Mouse (Mus musculus) ES-Bruce4 (cell line): Measurements from ENCODE around the gene Elf5. TPM values are rescaled to one million over a fixed set of nuclear protein-coding genes. Genes with fewer than 3 reads are reported as not detected.

ENCODE experiments used
- H3K27ac ChIP-seq: 2 replicates; pipeline ENCODE4 v1.5.1; 2012; ENCODE audit warnings: low read length, inconsistent platforms; ENCODE audit not compliant: insufficient read depth
- H3K27me3 ChIP-seq: 2 replicates; pipeline ENCODE4 v1.6.1; 2012; ENCODE audit warnings: mild to moderate bottlenecking, low read length, inconsistent platforms; ENCODE audit not compliant: control insufficient read depth, poor library complexity, insufficient read depth, severe bottlenecking
- H3K36me3 ChIP-seq: 2 replicates; pipeline ENCODE4 v1.6.1; 2012; ENCODE audit warnings: inconsistent platforms, mild to moderate bottlenecking, low read length, moderate library complexity; ENCODE audit not compliant: control insufficient read depth, poor library complexity, insufficient read depth, severe bottlenecking
- H3K4me1 ChIP-seq: one replicate; pipeline ENCODE4 v1.8.1; 2011; ENCODE audit warnings: low read length; ENCODE audit not compliant: control insufficient read depth, insufficient read depth
- H3K4me3 ChIP-seq: 2 replicates; pipeline ENCODE4 v1.5.1; 2011; ENCODE audit warnings: low read depth, mild to moderate bottlenecking, low read length
- H3K9ac ChIP-seq: 2 replicates; pipeline ENCODE4 v1.6.1; 2012; ENCODE audit warnings: low read depth, mild to moderate bottlenecking, inconsistent platforms; ENCODE audit not compliant: poor library complexity, severe bottlenecking
- H3K9me3 ChIP-seq: replicated peaks from 2 replicates; pipeline ENCODE4 v1.6.1; 2012; ENCODE audit warnings: mild to moderate bottlenecking, low read length, inconsistent platforms; ENCODE audit not compliant: control insufficient read depth, poor library complexity, insufficient read depth, severe bottlenecking
- CTCF ChIP-seq: IDR thresholded peaks from one replicate; pipeline ENCODE4 v1.8.1; 2011; ENCODE audit warnings: low read depth, low read length
- EP300 ChIP-seq: IDR thresholded peaks from 2 replicates; pipeline ENCODE4 v1.6.1; 2011; ENCODE audit warnings: low read depth, low read length; ENCODE audit not compliant: insufficient read depth
- POLR2A ChIP-seq: IDR thresholded peaks from one replicate; pipeline ENCODE4 v1.8.1; 2011; ENCODE audit warnings: low read length; ENCODE audit not compliant: insufficient read depth
- polyA plus RNA-seq: library from polyadenylated mRNA; stranded (reverse); fragments of >200 nt; gene quantifications from 2 replicates; pipeline ENCODE4 v1.2.4, GENCODE M21; 2011; ENCODE audit warnings: low read depth; ENCODE audit not compliant: missing spikeins, insufficient read depth, insufficient read length

Gene Elf5
- polyA plus RNA-seq, 1 experiment: not detected

- no peaks in the 10 kb centered on the region for H3K36me3 ChIP-seq
- H3K4me3 ChIP-seq: peak within 1 kb of the TSS; percentile 90
- H3K9ac ChIP-seq: peak within 1 kb of the TSS; percentile 62
- H3K27me3 ChIP-seq: no peaks in the 10 kb centered on the region
- no peak within 1 kb of the TSS for H3K27ac ChIP-seq
- TF ChIP-seq POLR2A: peak; percentile 91
- no peak for TF ChIP-seq CTCF
- no peaks in the 10 kb centered on the region for H3K9me3 ChIP-seq
- H3K4me1 ChIP-seq: peaks cover 2% of the 10 kb centered on the region
Observed at GRCm38 (mm10) chr2:103484617-103485401, 73.3 kb downstream of the Elf5 start, which contains the start of gene Cat. Cat (minus strand) TSS chr2:103485160.

DNA sequence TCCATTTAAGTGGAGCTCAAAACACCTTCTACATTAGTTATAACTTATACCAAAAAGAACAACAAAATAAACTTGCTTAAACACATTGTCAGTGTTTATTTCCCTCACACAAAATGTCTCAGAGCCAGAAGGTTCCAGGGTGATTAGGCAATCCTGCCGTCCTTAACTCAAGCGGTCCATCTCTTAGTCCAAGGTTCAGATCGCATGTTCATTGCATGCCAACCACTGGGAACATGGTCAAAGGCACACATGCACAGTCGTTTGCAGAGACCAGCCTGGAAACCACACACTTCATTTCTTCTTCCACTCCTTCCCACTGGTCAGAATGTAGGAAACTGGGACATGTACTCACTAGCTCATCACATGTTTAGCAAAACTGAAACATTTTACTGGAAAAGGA, 81.0 kb downstream of the Elf5 start:
- H3K4me3 ChIP-seq: no peak overlapping the region
- no peaks in the 10 kb centered on the region for H3K4me1 ChIP-seq
- H3K27ac ChIP-seq: no peak overlapping the region
- H3K9me3 ChIP-seq: no peaks in the 10 kb centered on the region
- TF ChIP-seq POLR2A (no peak), EP300 (no peak), CTCF (no peak)
- no peaks in the 10 kb centered on the region for H3K36me3 ChIP-seq
- no peaks in the 10 kb centered on the region for H3K27me3 ChIP-seq
- no peak overlapping the region for H3K9ac ChIP-seq

DNA sequence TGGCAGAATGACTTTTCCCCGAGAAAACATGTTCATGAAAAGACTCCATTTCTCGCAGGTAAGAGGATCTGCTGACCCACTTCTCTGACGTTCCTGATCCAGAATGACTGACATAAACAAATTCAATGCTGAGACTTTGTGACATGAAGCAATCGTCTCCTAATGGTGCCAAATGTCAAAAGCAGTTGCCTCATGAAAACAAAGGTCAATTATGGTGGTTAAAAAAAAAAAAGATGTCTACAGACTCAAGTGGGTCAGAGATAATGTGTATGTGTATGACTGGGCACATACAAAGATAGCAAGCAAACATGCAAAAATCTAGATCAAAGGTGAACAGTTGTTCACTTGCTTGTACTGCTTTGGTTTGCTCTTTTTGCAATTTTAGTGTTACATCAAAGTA, 82.3 kb downstream of the Elf5 start:
- Histone ChIP-seq H3K27ac (no peak overlapping the region), H3K4me1 (no peaks in the 10 kb centered on the region), H3K36me3 (no peaks in the 10 kb centered on the region), H3K9me3 (no peaks in the 10 kb centered on the region), H3K27me3 (no peaks in the 10 kb centered on the region), H3K9ac (no peak overlapping the region), H3K4me3 (no peak overlapping the region)
- no peak for TF ChIP-seq CTCF
- TF ChIP-seq EP300: no peak
- no peak for TF ChIP-seq POLR2A

GRCm38 (mm10) chr2:103495633-103496418, 84.3 kb downstream of the Elf5 start:
- no peak overlapping the region for H3K4me3 ChIP-seq
- no peaks in the 10 kb centered on the region for H3K4me1 ChIP-seq
- no peaks in the 10 kb centered on the region for H3K9me3 ChIP-seq
- TF ChIP-seq POLR2A (no peak), CTCF (no peak), EP300 (no peak)
- H3K27ac ChIP-seq: no peak overlapping the region
- H3K9ac ChIP-seq: no peak overlapping the region
- H3K36me3 ChIP-seq: no peaks in the 10 kb centered on the region
- no peaks in the 10 kb centered on the region for H3K27me3 ChIP-seq

Other genes starting within 250 kb of the Elf5 start
- not detected in 2 replicates for gene Ehf, start 108.4 kb upstream of the Elf5 start, polyA plus RNA-seq
- 103 and 105 TPM in 2 replicates for gene Cat, start 73.5 kb downstream of the Elf5 start, polyA plus RNA-seq
- 3.9 and 4.2 TPM in 2 replicates for gene Abtb2, start 154.6 kb downstream of the Elf5 start, polyA plus RNA-seq